Mouse (Mus musculus): ENCODE measurements around the gene 4931409K22Rik. TPM values are rescaled to one million over a fixed set of nuclear protein-coding genes. Genes with fewer than 3 reads are reported as not detected.
A peak's percentile ranks its signal among the peaks of the same experiment; 100 is the strongest.

The 4931409K22Rik gene
- total RNA-seq, 1 experiment from 2014 or later: not detected

DNA sequence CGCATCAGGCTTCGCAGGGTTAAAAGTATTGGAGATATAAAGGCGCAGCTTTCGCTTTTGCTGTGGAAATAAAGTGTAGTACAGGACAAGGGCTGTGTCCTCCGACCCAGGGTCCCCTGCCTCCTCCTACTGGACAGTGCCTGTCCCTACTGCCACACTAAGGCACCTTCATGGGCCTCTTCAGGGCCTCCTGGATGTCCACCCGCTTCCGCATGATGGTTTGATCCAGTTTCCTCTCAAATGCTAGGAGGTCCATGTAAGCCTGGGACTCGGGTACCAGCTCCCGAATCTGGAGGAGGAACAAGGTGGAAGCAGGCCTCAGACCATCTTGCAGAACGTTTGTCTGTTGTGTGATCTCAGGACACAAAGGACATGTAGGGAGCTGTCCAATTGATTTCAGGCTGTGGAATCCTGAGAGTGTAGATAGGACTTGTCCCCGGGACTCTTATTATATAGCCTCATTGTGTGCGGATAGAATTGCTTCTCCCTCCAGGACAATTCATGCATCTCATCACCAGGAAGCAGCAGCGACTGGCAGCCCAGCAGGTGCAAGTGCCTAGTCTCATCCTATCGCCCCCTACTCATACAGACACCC is 39.3 kb upstream of the 4931409K22Rik start:
- ATAC-seq (replicated peaks in 1 of 2; ENCODE audit: insufficient read depth in 1 of 2, low FRiP score in 2 of 2, low TSS enrichment in 1 of 2, low read depth in 1 of 2, poor library complexity in 2 of 2, severe bottlenecking in 2 of 2): no peak

DNA sequence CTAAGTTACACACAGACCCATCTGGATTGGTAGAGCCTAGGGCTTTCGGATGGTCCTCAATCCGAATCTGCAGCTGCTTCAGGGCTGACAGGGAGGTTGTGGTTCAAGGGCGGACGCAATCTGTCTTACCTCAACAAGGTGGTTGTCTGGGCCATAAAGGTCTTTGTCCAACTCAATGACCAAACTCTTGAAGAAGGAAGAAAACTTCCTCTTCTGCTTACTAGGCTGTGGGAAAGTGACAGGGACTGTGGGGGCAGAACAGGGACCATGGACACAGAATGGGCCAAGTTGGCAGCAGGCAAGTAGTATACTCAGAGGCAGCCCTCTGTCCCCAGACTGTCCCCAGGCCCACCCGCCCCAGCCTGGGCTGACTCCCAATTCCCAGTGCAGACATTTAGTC is 38.7 kb upstream of the 4931409K22Rik start:
- ATAC-seq (replicated peaks in 1 of 2; ENCODE audit: insufficient read depth in 1 of 2, low FRiP score in 2 of 2, low TSS enrichment in 1 of 2, low read depth in 1 of 2, poor library complexity in 2 of 2, severe bottlenecking in 2 of 2): no peak

DNA sequence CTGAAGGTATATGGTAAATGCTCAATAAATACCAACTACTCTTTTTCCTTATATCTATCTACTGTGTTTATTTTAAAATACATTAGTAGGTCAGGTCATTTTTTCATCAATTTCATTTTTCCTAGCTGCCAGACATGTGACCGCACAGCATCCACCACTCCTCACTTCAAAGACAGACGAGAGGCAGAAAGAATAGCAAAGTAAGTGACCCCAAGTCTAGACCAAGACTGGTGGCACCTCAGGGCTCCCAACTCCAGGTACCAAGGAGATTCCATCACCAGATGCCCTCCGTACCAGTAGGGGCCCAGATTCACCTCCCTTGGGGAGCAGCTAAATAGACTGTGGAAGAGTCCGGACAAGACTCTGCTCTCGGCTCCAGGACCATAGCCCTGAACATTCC is 37.7 kb upstream of the 4931409K22Rik start:
- ATAC-seq (replicated peaks in 1 of 2; ENCODE audit: insufficient read depth in 1 of 2, low FRiP score in 2 of 2, low TSS enrichment in 1 of 2, low read depth in 1 of 2, poor library complexity in 2 of 2, severe bottlenecking in 2 of 2): no peak

DNA sequence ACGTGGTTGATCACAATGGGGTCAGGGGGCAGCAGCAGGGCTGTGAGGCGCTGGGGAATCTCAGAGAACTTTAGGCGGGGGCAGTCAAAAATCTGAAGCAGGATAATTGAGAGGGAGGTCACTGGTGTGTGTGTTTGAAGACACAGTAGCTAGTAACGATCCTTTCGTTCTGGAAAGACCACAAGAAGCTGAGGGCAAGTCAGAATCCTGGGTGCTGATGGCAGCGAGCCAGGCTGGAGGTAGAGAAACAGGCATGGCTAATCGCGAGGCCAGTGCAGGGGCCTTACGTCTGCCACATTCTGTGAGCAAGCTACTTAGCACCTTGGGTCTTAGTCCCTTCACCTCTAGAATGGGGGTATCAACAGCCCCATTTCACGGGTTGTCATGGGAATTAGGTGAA is 37.3 kb upstream of the 4931409K22Rik start:
- ATAC-seq (replicated peaks in 1 of 2; ENCODE audit: insufficient read depth in 1 of 2, low FRiP score in 2 of 2, low TSS enrichment in 1 of 2, low read depth in 1 of 2, poor library complexity in 2 of 2, severe bottlenecking in 2 of 2): no peak

DNA sequence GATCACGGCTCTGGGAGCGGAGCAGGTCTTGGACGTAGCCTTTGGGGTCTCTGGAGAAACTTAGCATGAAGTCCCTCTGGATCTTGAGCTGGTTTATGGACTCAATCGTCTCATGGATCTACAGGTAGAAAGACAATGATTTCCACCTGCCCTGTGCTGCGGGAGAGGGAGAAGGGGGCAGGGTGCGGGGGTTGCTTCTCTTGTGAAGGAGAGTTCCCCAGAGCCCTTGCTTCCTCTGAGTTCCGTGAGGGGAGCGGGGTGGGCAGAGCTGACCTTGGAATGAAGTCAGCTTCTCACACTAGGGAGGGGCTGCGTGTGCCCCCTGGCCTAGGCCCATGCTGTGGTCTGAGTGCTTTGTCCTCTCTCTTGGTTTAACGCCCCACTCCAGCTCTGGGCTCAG is 36.6 kb upstream of the 4931409K22Rik start:
- ATAC-seq (replicated peaks in 1 of 2; ENCODE audit: insufficient read depth in 1 of 2, low FRiP score in 2 of 2, low TSS enrichment in 1 of 2, low read depth in 1 of 2, poor library complexity in 2 of 2, severe bottlenecking in 2 of 2): no peak

DNA sequence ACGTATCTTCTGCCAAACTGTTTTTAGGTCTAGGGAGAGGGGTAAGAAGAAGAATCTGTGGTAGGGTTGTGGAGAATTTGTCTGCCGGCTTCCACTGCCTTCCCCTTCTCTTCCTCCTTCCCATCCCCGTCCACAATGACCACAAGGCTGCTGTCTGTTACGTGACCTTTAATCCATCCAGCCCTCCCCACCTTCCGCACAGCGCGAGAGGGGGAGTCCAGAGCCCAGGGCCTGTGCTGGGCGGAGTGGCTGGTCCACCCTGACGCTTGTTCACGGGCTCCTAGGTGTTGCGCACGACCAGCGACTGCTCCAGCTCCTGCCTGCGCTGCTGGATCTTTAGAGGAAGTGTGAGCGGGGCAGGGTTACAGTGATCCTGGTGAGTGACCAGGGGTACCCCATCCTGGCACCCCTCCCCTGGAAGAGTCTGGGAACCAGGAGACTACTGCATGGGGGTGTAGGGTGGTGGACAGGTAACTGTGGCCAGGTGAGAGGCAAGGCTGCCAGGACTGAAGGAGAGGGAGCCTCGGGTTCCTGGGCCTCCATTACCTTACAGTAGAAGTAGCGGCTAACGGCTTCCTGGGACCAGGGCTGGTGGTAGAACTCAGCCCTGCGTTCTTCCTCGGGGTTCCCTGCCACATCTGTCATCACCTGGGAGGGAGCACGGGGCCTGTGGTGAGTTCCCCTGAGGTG is 36.0 kb upstream of the 4931409K22Rik start:
- peak in 1 of 2 experiments; percentile 21; a peak in 1 of 4 replicates for ATAC-seq (replicated peaks in 1 of 2; ENCODE audit: insufficient read depth in 1 of 2, low FRiP score in 2 of 2, low TSS enrichment in 1 of 2, low read depth in 1 of 2, poor library complexity in 2 of 2, severe bottlenecking in 2 of 2)

DNA sequence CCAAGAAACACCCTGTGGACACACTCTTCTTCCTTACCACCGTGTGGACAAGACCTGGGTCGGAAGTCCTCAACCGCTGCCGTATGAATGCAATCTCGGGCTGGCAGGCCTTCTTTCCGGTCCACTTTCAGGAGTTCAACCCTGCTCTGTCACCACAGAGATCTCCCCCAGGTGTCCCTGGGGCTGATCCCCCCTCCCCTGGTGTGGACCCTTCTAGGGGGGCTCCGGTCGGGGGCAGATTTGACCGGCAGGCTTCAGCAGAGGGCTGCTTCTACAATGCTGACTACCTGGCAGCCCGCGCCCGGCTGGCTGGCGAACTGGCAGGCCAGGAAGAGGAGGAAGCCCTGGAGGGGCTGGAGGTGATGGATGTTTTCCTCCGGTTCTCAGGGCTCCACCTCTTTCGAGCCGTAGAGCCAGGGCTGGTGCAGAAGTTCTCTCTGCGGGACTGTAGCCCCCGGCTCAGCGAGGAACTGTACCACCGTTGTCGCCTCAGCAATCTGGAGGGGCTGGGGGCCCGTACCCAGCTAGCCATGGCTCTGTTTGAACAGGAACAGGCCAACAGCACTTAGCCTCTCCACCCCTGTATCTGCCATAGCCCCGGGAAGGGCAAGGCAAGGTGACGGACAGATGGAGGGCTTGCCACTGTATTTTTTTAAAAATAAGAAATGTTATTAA is 35.3 kb upstream of the 4931409K22Rik start:
- peak; percentile 19 to 29 for ATAC-seq (replicated peaks in 1 of 2; ENCODE audit: insufficient read depth in 1 of 2, low FRiP score in 2 of 2, low TSS enrichment in 1 of 2, low read depth in 1 of 2, poor library complexity in 2 of 2, severe bottlenecking in 2 of 2)

DNA sequence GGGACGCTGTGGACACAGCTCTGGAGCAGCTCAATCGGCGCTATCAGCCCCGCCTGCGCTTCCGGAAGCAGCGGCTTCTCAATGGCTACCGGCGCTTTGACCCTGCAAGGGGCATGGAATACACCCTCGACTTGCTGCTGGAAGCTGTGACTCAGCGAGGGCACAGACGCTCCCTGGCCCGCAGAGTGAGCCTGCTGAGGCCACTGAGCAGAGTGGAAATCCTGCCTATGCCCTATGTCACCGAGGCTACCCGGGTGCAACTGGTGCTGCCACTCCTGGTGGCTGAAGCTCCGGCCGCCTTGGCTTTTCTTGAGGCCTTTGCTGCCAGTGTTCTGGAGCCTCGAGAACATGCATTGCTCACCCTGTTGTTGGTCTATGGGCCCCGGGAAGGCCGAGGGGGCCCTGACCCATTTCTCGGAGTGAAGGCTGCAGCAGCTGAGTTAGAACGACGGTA is 34.7 kb upstream of the 4931409K22Rik start:
- ATAC-seq (replicated peaks in 1 of 2; ENCODE audit: insufficient read depth in 1 of 2, low FRiP score in 2 of 2, low TSS enrichment in 1 of 2, low read depth in 1 of 2, poor library complexity in 2 of 2, severe bottlenecking in 2 of 2): peak; percentile 10 to 15; a peak in 2 of 4 replicates

DNA sequence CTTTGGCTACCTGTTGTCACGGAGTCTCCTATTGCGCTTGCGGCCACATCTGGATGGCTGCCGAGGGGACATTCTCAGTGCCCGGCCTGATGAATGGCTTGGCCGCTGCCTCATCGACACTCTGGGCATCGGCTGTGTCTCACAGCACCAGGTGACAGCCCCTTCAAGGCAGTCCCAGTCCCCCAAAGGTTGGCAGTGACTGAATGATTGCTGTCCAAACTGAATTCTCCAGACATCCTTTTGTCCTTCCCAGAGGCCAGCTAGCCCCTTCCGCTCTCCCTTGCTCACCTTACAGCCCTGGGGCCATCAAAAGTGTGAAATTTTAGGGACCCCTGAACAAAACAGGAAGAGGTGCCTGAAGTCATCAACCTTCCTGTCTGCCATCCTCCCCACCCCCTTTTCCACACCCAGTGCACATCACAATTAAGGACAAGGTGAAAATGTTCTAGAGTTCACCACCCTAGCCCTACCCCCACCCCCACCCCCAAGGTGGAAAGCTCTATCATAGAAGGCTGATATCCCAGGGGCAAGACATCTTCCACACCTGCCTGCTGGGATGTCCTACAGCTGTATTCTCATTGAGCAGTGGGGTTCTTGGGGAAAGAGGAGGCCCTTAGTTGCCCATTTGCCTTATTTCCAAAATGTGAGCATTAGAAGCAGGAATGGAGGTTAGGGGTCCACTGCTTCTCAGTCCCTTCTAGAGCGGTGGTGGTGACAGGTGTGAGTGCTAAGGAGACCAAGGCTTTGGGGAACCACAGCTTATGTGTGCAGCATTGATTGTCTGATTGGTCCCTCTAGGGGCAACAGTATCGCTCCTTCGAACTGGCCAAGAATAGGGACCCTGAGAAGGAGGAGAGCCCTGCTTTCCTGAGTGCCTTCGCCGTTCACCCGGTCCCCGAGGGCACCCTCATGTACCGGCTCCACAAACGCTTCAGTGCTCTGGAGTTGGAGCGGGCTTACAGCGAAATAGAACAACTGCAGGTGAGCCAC is 33.2 kb upstream of the 4931409K22Rik start:
- no peak for ATAC-seq (replicated peaks in 1 of 2; ENCODE audit: insufficient read depth in 1 of 2, low FRiP score in 2 of 2, low TSS enrichment in 1 of 2, low read depth in 1 of 2, poor library complexity in 2 of 2, severe bottlenecking in 2 of 2)

DNA sequence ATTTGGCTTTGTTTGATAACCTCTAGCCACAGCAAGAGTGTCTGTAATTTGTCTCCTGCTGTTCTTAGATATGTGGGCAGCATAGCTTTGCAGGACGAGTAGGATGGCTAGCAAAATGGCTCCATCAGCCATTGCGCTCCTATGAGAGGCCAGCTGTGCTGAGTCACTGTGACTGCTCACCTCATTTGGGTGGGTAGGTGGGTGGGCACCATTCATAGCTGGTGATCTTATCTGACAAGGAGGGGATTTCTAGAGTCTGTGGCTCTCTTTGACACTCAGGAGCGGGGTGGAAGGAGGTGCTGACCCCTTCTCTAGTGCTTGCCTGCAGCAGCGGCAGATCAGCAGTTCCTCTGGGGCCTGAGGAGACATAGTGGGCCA is 30.6 kb upstream of the 4931409K22Rik start:
- ATAC-seq (replicated peaks in 1 of 2; ENCODE audit: insufficient read depth in 1 of 2, low FRiP score in 2 of 2, low TSS enrichment in 1 of 2, low read depth in 1 of 2, poor library complexity in 2 of 2, severe bottlenecking in 2 of 2): no peak

DNA sequence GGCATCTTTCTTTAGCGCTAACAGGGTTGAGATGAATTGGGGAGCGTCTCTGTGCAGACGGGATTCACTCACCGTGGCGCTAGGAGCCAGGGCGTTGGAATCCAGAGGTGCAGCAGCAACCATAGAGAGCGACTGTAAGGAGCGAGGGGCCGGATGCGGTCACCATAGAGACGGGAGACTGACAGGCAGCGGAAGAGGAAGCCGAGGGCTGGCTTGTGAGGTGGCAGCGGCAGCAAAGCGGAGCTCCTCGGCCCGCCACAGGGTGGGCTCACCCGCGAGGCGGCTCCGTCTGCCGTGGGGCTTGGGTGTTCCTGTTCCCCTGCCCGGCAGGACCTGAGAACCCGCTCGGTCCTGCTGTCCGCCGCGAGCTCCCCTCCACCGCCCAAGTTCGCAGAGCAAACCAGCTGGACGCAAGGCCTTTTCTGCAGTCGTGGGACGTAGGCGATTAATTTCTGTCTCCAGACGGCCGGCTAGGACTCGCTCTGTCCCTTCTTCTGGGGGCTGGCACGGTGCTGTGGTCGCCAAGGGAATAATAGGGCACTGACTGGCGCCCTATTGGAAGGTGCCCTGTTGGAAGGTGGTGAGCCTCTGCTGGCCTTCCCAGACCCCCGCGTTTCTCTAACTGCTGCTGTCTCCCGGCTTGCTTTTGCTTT is 30.1 kb upstream of the 4931409K22Rik start, which contains the start of gene Chpf2:
TSS of gene Chpf2 (plus strand) at position 195 of the 653 bp plus-strand sequence.
- peak; percentile 93 to 96 for ATAC-seq (replicated peaks in 1 of 2; ENCODE audit: insufficient read depth in 1 of 2, low FRiP score in 2 of 2, low TSS enrichment in 1 of 2, low read depth in 1 of 2, poor library complexity in 2 of 2, severe bottlenecking in 2 of 2)

DNA sequence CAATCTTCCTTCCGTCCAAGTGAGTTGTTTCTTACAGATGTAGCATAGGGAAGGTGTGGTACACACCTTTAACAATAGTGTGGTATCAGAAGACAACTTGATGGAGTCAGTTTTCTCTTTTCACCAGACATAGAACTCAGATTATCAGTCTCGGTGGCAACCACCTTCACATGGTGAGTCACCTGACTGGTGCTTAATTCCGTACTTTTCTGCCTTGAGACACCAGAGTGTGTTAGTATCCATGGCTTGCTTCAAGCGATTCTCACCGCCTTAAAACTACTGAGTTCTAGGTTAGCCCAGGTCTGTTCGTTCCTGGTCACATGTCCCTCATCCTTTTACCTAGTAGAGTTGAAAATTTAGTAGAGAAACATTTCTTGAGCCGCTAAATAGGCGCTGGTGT is 29.5 kb upstream of the 4931409K22Rik start:
- ATAC-seq (replicated peaks in 1 of 2; ENCODE audit: insufficient read depth in 1 of 2, low FRiP score in 2 of 2, low TSS enrichment in 1 of 2, low read depth in 1 of 2, poor library complexity in 2 of 2, severe bottlenecking in 2 of 2): 0 out of 4 replicates have a peak, but pooled peaks of 1 of the 2 experiments have one; percentile 34

DNA sequence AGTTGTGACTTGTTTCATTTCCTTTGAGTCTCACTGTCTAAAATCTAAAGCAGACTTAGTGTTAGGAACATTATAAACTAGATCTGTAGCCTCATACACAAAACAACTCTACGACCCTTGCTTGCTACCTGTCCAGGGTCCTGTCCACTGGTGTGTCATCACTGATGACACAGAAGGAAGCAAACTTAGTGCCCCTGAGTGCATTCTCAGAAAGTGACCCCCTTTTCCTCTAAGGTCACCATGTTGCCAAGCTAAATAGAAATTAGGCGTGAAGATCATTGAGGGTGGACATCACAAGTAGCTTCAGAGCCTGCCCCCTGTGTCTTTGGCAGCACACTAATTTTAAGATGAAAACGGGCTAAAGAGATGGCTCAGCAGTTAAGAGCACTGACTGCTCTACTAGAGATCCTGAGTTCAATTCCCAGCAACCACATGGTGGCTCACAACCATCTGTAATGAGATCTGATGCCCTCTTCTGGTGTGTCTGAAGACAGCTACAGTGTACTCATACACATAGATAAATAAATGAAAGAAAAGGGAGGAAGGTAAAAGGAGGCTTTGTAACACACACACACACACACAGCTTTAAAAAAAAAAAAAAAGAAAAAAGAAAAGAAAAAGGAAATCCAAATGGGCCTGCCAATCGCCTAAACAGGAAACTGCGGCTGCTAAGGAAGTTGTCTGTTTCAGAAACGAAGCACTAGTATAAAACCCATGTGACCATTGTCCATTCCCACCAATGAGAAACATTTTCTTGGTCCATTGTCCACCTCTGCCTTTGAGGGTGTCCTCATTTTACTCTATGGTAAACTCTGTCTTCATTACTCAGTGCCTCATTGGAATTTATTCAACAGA is 21.7 kb upstream of the 4931409K22Rik start:
- no peak for ATAC-seq (replicated peaks in 1 of 2; ENCODE audit: insufficient read depth in 1 of 2, low FRiP score in 2 of 2, low TSS enrichment in 1 of 2, low read depth in 1 of 2, poor library complexity in 2 of 2, severe bottlenecking in 2 of 2)

DNA sequence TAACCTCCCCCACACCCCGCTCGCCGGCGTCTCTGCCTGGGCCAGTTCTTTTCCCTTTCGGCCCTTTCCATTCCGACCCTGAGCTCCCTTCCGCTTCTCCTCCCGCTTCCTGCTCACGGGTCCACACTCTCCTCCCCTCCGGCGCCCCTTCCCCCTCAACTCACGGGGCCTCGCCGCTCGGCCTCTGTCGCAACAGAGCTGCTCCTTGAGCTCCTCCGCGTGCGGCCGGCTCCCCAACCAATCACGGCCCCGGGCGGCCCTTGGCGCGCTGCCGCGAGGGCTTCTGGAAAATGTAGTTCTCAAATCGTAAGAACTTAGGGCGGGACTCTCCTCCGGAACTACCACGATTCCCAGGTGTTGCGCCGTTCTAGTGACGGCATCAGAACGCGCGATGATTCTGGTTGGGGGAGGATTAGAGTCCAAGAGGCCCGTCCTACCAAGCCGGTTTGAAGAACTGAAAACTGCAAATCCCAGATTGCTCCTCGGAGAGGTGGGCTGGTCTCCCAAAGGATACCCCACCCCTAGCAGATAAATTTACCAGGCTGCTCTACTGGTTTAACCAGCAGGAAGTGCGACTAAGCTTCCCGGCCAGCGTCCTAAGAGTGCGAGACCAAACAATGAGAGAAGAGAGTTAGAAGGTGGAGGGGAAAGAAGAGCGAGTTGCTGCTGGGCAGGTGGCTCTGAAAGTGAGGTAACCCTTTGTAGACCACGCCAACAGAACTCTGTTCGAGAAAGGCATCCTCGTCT is 20.7 kb upstream of the 4931409K22Rik start, which contains the start of gene Abcf2:
TSS of gene Abcf2 (minus strand) at position 285 of the 747 bp plus-strand sequence.
- peak; percentile 92 to 95 for ATAC-seq (replicated peaks in 1 of 2; ENCODE audit: insufficient read depth in 1 of 2, low FRiP score in 2 of 2, low TSS enrichment in 1 of 2, low read depth in 1 of 2, poor library complexity in 2 of 2, severe bottlenecking in 2 of 2)

DNA sequence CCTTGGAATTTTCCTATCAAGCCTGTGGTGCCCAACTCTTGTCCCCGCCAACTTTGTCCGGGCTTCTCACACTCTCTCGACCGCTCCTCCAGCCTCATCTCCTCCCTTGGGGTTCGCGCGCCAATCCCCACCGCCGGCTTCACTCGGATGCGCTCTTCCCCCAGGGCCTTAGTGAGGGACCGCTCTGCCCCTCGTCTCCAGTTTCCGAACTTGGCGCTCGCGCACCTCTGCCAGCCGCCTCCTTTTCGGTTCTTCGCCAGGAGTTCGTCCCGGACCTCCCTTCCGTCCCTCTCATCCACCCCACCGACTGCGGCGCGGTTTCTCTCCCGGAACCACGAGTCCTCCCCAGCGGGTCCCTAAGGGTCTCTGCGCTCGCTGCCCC is 20.2 kb upstream of the 4931409K22Rik start:
- ATAC-seq (replicated peaks in 1 of 2; ENCODE audit: insufficient read depth in 1 of 2, low FRiP score in 2 of 2, low TSS enrichment in 1 of 2, low read depth in 1 of 2, poor library complexity in 2 of 2, severe bottlenecking in 2 of 2): peak in 1 of 2 experiments; percentile 8; a peak in 2 of 4 replicates
